Mouse (Mus musculus) brain, embryonic 14.5 days (tissue): ENCODE results near the gene Atg14. TPM values are rescaled to one million over a fixed set of nuclear protein-coding genes. Genes with fewer than 3 reads are reported as not detected.

Experiments
- DNase-seq: peaks from one replicate; pipeline ENCODE4 v3.0.0-alpha.2; 2011; ENCODE audit warnings: low read depth
- CTCF ChIP-seq: fragments of 200-500 bp; IDR thresholded peaks from 2 replicates; pipeline ENCODE4 v1.5.1; 2012; ENCODE audit warnings: inconsistent platforms, mild to moderate bottlenecking, moderate library complexity, borderline replicate concordance; ENCODE audit not compliant: insufficient read depth, insufficient read length; ENCODE audit errors: extremely low read depth
- POLR2A ChIP-seq: fragments of 200-500 bp; IDR thresholded peaks from 2 replicates; pipeline ENCODE4 v1.6.1; 2012; ENCODE audit warnings: mild to moderate bottlenecking, inconsistent platforms, borderline replicate concordance; ENCODE audit not compliant: poor library complexity, insufficient read depth, insufficient read length, severe bottlenecking; ENCODE audit errors: extremely low read depth
- polyA plus RNA-seq: library from polyadenylated mRNA; depleted of rRNA; stranded (reverse); fragments of >200 nt; gene quantifications from 2 replicates; pipeline ENCODE4 v1.2.3, GENCODE M21; 2012; rRNA removed

Atg14 gene
- polyA plus RNA-seq, 1 experiment: 15.4 TPM

GRCm38 (mm10) chr14:47493592-47494361 is 76.7 kb downstream of the Atg14 start:
- TF ChIP-seq POLR2A: no peak
- TF ChIP-seq CTCF: no peak

More at GRCm38 (mm10) chr14:47493592-47494361, 76.7 kb downstream of the Atg14 start:
- DNase-seq: no peak

Other genes with a start within 250 kb of the Atg14 start
- 2.5 and 3.5 TPM in 2 replicates for gene Lgals3, start 202.9 kb downstream of the Atg14 start, polyA plus RNA-seq
- gene Dlgap5, start 152.2 kb downstream of the Atg14 start, polyA plus RNA-seq: 11.5 and 16.3 TPM in 2 replicates
- gene Fbxo34, start 120.2 kb downstream of the Atg14 start, polyA plus RNA-seq: 20.1 and 23.4 TPM in 2 replicates
- gene Ktn1, start 77.8 kb upstream of the Atg14 start, polyA plus RNA-seq: 47.6 and 61.4 TPM in 2 replicates